Mouse (Mus musculus) thymus, postnatal 0 days (tissue): Measurements from ENCODE around the gene Shroom3. TPM values are rescaled to one million over a fixed set of nuclear protein-coding genes. Genes with fewer than 3 reads are reported as not detected.
A peak's percentile ranks its signal among the peaks of the same experiment; 100 is the strongest.

ENCODE experiments used
- DNase-seq: peaks from one replicate; pipeline ENCODE4 v3.0.0-alpha.2; 2015; ENCODE audit warnings: low spot score
- polyA plus RNA-seq: library from polyadenylated mRNA; unstranded; fragments of >200 nt; fragmentation: Nextera tagmentation; extraction: Ambion mirVana; gene quantifications from 2 replicates; pipeline ENCODE4 v1.2.1, GENCODE M21; 2015

The Shroom3 gene
- polyA plus RNA-seq, 1 experiment from 2014 or later, result 0.77 TPM

DNA sequence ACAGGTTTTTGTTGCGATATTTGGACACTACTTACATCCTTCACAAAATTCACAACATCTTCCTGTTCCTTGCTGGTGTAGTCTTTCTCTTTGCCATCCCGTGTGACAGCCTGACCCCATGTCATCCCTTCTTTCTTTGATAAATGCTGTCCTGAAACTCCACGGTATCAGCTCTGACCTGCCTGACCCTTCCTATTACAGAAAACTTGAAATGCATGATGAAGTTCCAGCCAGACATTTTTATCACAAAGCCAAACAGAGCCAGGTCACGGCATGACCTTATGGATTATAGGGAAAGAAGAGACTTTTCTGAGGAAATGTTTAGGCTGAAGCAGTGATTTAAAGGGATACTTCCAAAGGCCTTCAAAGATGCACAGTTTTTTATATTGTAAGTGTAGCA is 197.7 kb downstream of the Shroom3 start:
- no peak for DNase-seq

DNA sequence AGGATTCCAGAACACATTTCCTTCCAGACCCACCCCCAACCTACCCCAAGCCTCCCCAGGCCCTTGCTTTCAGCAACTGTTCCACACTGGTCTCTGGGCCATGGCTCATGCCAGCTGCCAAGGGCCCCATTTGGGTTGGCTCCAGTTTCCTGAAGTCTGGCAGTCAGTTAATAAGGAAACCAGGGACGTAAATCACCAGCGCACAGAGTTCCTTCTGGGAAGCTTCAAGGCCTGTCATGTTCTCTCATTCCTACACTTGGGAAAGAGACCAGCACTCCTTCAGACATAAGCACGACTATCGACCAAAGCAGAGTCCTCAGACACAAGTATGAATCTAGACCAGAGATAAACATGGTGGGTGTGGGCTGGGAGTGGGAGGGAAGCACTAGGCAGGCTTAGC is 202.9 kb downstream of the Shroom3 start:
- no peak for DNase-seq

DNA sequence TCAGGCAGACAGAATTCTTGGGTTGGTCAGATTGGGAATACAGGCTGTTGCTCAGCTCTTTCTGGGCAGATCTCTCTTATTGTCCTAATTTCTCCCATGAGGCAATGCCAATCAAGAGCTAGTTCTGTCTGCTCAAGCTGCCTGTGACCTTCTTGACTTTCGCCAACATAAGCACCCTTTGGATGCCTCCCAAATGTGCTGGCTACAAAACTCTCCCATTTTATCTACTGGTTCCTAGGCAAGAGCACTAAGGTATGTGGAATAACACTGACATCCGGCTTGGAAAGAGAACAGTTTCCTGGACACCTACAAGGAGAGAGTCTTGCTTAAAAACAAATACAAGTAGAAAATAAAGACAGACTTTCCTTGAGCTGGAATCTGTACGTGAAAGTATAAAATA is 204.3 kb downstream of the Shroom3 start:
- DNase-seq, result no peak

DNA sequence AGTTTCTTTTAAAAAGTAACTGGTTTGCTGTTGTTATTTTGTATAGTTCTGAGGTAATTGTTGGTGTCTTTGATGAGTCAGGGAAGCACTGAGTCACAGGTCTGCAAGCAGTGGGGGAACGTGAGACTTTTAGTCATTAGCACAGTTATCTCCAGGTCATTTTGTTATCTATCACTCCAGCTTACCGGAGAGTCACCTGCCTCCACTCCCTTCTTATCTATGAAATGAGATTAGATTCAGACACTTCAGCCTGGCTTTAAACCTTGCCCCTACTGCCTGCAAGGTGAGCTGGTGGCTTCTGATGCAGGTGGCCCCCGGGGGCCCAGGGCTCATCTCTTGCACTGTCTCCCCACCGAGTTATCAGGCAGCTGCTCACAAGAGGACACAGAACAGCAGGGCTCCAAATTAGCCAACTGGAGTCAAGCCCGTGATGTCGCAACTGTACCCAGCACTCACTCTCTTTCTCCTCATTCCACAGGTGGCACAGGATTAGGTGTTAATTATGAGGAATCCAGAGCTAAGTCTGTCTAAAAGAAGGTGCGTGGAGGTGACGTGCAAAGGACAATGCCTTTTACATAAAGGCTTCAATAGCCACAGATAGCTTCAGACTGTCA is 205.5 kb downstream of the Shroom3 start:
- DNase-seq, result no peak

DNA sequence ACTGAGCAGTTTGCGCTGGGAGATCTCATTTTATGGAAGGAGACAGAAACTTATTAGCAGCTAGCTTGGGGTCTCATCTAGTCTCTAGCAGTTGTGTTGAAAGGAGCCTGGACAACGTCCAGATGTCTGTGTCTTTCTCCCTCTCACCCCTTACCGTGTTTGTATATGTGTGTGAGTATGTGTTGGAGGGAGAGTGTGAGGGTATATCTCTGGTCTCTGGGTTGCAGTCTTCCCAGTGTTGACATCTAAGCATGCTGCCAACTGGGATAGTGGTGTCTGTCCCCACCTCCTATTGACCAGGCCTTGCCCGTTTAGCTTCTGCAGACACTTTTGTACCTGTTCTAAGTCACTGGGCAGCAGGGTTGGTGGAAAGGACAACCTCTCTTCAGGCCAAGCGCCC is 207.7 kb downstream of the Shroom3 start:
- no peak for DNase-seq

DNA sequence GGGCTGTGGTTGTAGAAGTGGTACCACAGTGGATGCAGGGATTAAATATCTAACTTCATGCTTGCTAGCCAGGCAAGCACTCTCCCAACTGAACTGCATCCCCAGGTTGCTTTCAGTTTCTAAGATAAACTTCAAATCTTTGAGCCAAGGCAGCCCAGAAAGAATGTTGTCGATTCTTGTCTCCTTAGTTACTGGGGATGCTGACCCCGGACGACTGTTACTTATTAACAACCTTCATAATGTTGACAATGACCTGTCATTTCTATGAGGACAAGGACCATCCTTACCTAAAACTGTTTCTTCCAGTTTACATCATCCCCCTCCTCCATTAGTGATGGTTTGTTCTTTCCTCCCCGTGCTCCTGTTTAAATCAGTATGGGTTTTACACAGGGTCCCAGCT is 210.0 kb downstream of the Shroom3 start:
- no peak for DNase-seq

DNA sequence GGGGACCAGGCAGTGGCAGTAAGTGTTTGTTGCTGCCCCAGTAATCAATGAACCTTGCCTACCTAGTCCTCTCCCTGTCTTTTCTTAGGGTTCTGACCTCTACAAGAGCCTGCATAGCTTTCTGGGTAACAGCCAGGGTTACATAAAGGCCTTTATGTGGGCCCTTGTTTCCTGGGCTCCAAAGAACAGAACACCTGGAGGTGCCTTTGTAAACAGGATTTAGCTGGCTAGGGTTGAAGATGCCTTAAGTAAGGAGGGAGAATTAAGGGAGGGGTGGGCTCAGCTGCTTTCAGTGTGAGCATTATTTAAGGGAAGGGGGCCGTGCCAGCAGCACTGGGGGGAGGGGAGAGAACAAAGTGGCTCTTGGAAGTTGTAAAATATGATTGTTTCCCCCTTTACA is 210.5 kb downstream of the Shroom3 start:
- no peak for DNase-seq

DNA sequence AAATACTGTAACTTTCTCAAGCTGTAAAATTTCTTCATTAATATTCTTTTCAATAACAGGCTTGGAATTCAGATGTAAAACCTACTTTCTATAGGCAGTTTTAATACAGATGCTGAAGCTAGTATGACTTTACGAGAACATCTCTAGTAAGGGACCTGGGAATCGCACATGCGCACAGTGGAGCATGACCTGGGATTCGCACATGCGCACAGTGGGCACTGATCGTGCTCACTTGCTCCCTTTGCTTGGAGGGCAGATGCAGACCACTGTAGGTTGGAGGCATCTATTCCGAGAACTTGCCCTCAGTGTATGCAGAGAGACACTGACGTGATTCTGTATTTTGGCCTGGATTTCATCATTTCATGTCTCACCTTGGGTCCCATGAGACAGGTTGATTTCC is 212.6 kb downstream of the Shroom3 start:
- no peak for DNase-seq

DNA sequence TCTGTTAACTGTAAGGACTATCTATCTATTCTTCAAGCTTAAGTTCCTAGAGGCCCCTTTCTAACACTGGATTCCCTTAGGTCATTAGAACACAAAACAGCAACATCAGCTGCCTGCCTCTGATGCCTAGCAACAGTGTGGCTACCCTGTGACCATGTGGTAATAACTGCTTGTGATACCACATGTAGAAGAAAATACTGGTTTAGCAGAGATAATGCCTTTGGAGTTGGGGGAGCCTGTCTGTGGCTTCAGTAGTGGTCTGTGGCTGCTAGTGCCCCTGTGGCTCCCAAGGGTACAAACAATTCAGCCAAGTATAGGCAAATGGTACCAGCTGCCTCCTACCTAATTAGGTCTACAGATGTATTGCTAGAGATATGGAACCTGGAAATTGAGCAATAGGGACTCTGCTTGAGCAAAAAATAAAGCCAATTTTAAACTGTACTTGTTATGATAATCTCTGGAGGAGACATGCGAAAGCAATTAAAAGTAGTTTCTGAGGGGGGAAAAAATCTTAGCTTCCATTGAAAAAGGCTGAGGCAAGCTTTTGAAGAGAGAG is 213.6 kb downstream of the Shroom3 start:
- no peak for DNase-seq

DNA sequence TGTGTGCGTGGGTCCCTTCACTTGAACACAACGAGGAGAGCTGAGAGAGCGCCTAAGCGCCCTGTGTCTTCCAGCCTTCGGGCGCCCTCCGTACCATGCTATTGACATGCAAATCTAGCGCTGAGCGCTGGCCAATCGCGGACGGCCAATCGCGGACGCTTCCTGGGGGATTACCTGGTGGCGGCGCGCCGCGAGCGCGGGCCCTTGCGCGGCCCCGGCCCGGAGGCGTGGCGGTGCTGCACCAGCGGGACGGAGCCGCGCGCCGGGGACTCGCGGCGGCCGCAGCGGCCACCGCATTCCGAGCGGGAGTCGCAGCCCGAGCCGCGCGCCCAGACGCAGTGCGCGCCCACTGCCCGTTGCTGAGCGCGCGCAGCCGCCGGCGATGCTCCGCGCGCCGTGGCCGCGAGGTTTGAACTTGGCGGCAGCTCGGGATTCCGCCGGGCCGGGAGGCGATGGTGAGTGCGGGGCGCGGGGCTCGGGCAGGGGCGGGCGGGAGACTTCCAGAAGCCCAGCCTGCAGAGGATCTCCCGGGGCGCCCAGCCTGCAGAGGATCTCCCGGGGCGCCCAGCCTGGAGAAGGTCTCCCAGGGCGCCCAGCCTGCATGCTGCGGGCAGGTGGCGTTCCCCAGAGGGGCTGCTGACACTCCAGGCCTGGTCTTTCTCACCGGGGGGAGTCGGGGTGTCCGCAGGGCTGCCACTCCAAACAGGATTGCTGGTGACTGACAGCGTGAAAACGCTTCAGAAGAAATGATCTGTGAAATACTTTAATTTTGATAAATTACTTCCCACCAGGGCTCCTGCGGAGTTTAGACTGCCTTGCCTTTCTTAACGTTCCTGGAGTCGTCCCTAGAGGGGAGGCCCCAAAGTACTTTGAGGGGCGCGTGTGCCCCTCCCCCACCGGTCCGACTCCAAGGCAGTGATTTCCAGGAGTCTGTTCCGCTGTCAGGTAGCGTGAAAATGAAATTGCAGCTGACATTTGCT is 214.8 kb downstream of the Shroom3 start:
- peak; percentile 63 for DNase-seq

DNA sequence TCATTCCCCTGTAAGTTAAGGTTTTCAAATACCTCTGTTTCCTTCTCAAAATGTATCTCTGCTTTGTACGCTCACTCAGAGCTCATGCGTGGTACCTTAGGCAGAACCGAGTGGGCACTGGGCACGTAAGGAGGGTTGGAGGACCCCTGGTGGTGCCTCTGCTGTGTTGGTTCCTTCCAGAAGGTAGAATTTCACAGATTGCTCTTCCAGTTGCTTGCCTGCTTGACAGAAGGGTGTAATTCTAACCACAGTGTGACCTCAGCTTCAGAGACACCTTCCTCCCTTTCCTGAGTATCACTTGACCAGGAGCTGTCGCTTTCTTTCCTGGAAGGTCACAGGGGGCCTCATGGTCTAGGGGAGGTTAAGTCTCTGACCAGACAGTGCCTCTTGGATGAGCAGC is 217.2 kb downstream of the Shroom3 start:
- no peak for DNase-seq

DNA sequence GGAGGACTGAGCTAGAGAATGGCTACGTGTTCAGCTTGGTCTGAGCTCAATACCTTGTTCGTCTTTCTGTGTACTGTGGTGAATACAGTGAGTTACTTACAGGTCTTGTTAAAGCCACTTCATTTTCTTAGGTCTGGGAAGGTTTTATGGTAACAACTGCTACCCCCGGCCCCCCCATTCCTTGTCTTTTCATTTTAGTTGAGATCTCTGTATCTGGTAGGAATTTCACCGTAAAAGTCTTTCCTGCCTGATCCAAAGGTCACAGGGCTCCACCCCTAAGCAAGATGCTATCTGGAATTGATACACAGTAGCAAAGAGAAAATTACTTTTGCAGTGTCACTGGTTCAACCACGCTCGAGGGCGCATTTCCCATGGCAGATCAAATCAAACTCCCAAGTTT is 218.6 kb downstream of the Shroom3 start:
- DNase-seq, result no peak

DNA sequence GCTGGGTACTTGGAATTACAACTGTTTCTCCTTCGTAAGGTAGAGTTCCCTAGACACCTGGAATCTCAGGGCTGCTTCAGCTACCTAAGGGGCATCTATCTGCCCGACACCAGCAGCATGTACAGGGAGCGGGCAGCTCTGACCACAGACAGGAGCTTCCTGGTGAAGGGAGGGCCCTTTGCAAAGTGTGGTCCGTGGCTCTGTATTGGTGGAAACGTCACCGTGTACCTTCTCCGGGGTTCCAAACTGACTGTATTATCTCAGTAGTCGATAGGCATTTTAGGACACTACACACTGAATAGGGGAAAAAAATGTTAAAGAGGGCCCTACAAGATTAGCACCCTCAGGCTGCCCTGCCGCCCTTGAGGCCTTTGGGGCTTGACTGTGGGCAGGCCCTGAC is 221.9 kb downstream of the Shroom3 start:
- DNase-seq, result no peak

DNA sequence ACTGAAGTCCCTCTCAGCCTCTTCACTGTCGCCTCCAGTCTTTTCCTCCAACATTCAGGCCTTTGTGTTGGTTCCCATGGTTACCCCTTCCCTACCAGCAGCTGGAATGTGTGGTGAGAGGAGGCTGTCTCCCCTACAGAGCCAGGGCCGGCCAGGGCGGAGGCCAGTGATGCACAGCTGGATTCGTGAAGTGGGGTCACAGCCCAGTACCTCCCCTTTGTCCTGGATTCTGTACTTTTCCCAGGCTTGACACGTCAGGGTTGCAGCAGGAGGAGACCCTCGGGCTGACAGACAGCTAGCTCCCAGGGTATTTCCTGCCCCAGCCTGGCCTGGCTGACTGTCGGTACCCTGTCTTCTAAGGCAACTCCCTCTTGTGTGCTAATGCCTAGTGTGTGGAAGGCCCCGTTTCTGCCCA is 222.4 kb downstream of the Shroom3 start:
- no peak for DNase-seq

DNA sequence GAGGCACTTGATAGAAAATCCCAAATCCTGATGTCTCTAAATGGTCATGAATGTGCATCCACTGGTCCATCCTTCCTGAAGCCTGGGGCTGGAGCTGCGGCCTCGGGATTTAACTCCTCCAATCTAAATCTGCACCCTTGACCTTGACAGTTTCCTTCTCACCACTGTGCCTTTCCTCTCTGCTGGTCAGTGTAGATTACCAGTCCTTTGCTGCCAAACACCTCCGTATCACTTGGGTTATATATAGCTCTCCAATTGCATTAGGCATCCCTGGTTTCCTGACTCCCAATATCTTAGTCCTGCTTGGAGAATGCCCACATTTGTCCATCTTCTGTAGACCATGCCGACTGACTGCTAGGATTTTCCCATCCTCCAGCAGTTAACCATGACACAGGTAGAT is 225.0 kb downstream of the Shroom3 start:
- DNase-seq, result no peak

DNA sequence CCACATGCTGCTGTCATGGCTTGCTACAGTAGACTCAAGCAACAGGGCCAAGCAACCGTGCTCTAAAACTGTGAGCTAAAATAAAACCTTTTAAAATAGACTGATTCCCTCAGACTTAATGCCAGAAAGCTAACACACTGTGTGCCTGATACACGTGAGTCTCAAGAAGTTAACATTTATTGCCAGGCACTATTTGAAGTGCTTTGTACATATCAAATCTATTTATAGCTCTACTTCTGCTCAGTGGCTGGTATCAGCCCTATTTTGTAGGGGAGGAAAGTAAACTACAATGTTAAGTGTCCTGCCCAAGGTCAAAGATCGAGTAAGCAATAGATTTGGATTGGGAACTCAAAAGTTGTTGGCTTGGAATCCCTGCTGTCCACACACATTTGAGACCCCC is 227.6 kb downstream of the Shroom3 start:
- DNase-seq, result no peak

DNA sequence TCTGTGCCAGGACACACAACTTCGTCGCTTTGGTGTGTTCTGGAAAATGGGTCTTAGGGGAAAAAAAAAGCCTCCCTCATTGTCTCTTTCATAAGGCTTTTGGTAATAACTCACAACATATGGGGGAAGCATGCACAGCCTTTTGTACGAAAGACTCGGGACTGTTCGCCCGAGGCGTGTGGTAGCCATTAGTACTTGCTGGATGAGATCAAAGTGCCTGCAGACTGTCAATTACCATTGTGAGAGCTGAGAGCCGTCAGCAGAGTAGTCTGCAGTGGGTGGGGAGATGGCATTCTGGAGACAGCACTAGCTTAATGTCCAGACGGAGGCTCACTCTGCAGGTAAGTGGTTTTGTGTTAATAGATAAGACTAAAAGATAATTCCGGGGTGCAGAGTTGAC is 232.2 kb downstream of the Shroom3 start:
- no peak for DNase-seq

DNA sequence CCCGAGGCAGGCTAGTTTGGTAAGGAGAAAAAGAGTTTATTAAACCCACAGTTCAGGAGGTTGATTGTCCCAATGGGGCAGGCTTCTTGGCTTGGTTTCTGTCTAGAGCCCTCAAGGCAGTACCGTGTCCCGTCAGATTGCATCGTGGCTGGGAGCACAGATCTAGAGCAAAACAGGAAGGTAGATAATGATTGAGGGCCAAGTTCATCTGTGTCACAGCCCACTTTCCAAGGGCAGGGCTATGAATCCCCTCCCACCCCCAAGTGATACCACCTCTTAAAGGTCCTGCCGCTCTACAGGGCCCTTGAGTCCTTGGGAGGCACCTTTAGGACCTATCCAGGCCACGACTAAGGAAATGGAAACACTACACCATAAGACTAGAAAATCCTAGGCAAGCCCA is 234.5 kb downstream of the Shroom3 start:
- no peak for DNase-seq

DNA sequence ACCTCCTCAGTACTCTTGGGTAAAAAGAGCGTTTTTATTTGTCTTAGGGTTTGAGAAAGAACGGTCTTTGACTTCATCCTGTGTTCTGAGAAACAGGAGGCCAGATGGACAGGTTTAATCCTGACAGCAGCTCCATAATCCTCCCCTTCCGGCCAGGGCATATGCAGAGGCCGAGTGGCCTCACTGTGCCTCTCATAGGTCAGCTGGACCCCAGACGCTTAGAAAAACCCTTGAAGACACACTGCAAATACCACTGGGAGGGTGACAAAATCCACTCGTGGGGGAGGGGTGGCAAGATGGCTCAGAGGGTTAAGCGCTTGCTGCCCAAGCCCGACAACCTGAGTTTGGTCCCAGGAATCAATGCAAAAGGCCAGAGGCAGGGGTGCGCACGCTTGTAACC is 234.9 kb downstream of the Shroom3 start:
- DNase-seq, result no peak

DNA sequence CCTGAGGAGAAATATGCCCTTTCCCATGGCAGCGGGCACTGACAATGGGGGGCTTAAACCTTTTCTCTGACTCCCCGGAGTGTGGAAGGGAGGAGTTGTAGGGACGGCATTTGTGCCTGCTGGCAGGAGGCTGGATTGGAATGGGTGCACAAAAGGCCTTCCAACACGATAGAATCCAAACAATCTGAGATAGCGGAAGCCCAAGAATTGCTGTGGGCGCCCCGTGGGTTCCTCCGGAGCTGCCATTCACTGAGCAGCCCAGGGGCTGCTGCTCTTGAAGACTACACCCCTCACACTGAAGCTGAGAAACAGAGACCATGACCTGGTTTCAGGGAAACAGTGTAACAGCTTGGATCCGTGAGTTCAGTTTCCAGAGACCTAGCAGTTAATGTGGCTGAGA is 235.6 kb downstream of the Shroom3 start:
- DNase-seq, result no peak

DNA sequence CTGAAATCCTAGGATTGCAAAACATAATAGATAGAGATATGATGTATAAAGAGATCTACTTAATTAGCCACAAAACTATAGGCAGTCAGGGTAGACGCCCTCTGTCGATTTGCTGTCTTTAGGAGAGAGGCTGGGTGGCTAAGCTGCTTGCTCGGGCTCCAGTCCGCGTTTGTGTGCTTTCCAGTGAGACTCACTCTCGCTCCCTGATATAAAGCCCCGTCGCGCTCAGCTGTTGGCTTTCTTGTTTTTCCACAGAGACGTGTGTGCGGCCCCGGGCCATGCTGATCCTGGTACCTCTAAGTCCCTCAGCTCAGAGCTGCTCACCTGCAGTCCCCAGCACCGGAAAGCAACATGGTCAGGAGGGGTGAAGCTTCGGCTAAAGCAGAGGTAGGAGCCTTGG is 236.2 kb downstream of the Shroom3 start:
- no peak for DNase-seq

DNA sequence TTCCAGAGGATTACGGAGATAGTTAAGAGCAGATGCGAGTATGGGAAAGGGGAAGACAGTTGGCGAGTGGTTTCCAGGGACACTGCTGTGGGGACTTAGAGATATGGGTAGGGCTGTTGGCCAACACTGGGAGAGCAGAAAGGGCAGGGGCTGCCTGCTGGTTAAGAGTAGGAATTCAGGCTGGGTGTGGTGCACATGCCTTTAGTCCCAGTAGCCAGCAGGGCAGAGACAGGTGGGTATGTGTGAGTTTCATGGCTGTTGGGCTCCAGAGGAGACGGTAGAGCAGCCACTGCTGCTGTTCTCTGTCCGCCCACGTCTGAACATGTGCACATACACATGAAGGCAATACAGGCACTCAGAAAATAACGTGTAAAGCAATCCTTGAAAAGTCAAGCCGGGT is 237.7 kb downstream of the Shroom3 start:
- no peak for DNase-seq

DNA sequence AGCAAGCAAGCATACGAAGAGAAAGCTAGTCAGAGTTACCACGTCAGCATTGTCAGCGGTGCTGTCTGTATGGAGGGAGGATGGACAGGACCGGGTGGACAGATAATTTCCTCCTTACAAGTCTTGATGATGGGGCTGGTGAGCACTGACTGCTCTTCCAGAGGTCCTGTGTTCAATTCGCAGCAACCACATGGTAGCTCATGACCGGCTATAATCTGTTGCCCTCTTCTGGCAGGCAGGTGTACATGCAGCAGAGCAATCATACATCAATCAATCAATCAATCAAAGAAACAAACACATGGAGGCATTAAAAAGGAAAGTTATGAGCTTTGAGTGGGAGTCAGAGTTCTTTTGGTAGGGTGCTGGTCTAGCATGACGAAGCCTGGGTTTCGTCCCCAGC is 238.5 kb downstream of the Shroom3 start:
- no peak for DNase-seq
